Mouse (Mus musculus): ENCODE results near the gene Pkn2. TPM values are rescaled to one million over a fixed set of nuclear protein-coding genes. Genes with fewer than 3 reads are reported as not detected.
A peak's percentile ranks its signal among the peaks of the same experiment; 100 is the strongest.

Gene Pkn2
- polyA plus RNA-seq (2012; rRNA removed) = 7.6 and 21.8 TPM in 2 replicates

- no peaks in the 10 kb centered on the region for H3K27me3 ChIP-seq (ENCODE audit: control insufficient read depth, insufficient read depth, low read length)
- peak; percentile 55 for TF ChIP-seq POLR2A (IDR thresholded peaks at IDR 0.05; ENCODE audit: low read depth, low read length)
- no peak for TF ChIP-seq CTCF (IDR thresholded peaks at IDR 0.05; ENCODE audit: extremely low read depth, insufficient read depth, insufficient read length, insufficient replicate concordance)
These were observed at the start of gene Pkn2 for GRCm38 (mm10) chr3:142881872-142882623. Pkn2 (minus strand) TSS chr3:142882004.

GRCm38 (mm10) chr3:142929906-142930305, 48.1 kb upstream of the Pkn2 start:
- H3K27me3 ChIP-seq (ENCODE audit: control insufficient read depth, insufficient read depth, low read length) = no peaks in the 10 kb centered on the region
- no peaks in the 10 kb centered on the region for H3K36me3 ChIP-seq (ENCODE audit: control insufficient read depth, insufficient read depth, low read length)
- H3K27ac ChIP-seq (ENCODE audit: insufficient read depth, low read length) = no peak overlapping the region
- TF ChIP-seq POLR2A (IDR thresholded peaks at IDR 0.05; ENCODE audit: low read depth, low read length) = no peak
- TF ChIP-seq CTCF (IDR thresholded peaks at IDR 0.05; ENCODE audit: extremely low read depth, insufficient read depth, insufficient read length, insufficient replicate concordance) = no peak
- H3K4me3 ChIP-seq (ENCODE audit: extremely low read depth, insufficient read depth, insufficient read length) = no peak overlapping the region
- H3K4me1 ChIP-seq (ENCODE audit: control insufficient read depth, insufficient read depth, insufficient read length) = no peaks in the 10 kb centered on the region
- DNase-seq (ENCODE audit: low read depth in 1 of 2, low spot score in 2 of 2) = no peak
- WGBS = 86% methylated on average over 2 of the region's 2 CpGs

More at GRCm38 (mm10) chr3:142881872-142882623, at the start of gene Pkn2:
- peak within 1 kb of the TSS; percentile 86 for H3K27ac ChIP-seq (ENCODE audit: insufficient read depth, low read length)
- H3K4me1 ChIP-seq (ENCODE audit: control insufficient read depth, insufficient read depth, insufficient read length) = no peaks in the 10 kb centered on the region
- peak; percentile 96 to 98 for DNase-seq (ENCODE audit: low read depth in 1 of 2, low spot score in 2 of 2)
- no peaks in the 10 kb centered on the region for H3K36me3 ChIP-seq (ENCODE audit: control insufficient read depth, insufficient read depth, low read length)
- under 1% methylated on average over 83 of the region's 84 CpGs for WGBS
- H3K4me3 ChIP-seq (ENCODE audit: extremely low read depth, insufficient read depth, insufficient read length) = peak within 1 kb of the TSS; percentile 98

GRCm38 (mm10) chr3:142927311-142927710, 45.5 kb upstream of the Pkn2 start:
- Histone ChIP-seq H3K27ac (ENCODE audit: insufficient read depth, low read length) (no peak overlapping the region), H3K36me3 (ENCODE audit: control insufficient read depth, insufficient read depth, low read length) (no peaks in the 10 kb centered on the region), H3K4me1 (ENCODE audit: control insufficient read depth, insufficient read depth, insufficient read length) (no peaks in the 10 kb centered on the region), H3K27me3 (ENCODE audit: control insufficient read depth, insufficient read depth, low read length) (no peaks in the 10 kb centered on the region), H3K4me3 (ENCODE audit: extremely low read depth, insufficient read depth, insufficient read length) (no peak overlapping the region)
- no peak for DNase-seq (ENCODE audit: low read depth in 1 of 2, low spot score in 2 of 2)
- TF ChIP-seq POLR2A (IDR thresholded peaks at IDR 0.05; ENCODE audit: low read depth, low read length) = no peak
- TF ChIP-seq CTCF (IDR thresholded peaks at IDR 0.05; ENCODE audit: extremely low read depth, insufficient read depth, insufficient read length, insufficient replicate concordance) = no peak
- WGBS = 86% methylated on average over 3 of the region's 3 CpGs

GRCm38 (mm10) chr3:142924831-142925348, 43.1 kb upstream of the Pkn2 start:
- DNase-seq (ENCODE audit: low read depth in 1 of 2, low spot score in 2 of 2) = no peak
- H3K4me3 ChIP-seq (ENCODE audit: extremely low read depth, insufficient read depth, insufficient read length) = no peak overlapping the region
- no peak overlapping the region for H3K27ac ChIP-seq (ENCODE audit: insufficient read depth, low read length)
- TF ChIP-seq CTCF (IDR thresholded peaks at IDR 0.05; ENCODE audit: extremely low read depth, insufficient read depth, insufficient read length, insufficient replicate concordance) (no peak), POLR2A (IDR thresholded peaks at IDR 0.05; ENCODE audit: low read depth, low read length) (no peak)
- no peaks in the 10 kb centered on the region for H3K36me3 ChIP-seq (ENCODE audit: control insufficient read depth, insufficient read depth, low read length)
- WGBS = 75% methylated on average over 2 of the region's 2 CpGs
- H3K27me3 ChIP-seq (ENCODE audit: control insufficient read depth, insufficient read depth, low read length) = no peaks in the 10 kb centered on the region
- no peaks in the 10 kb centered on the region for H3K4me1 ChIP-seq (ENCODE audit: control insufficient read depth, insufficient read depth, insufficient read length)

- H3K36me3 ChIP-seq (ENCODE audit: control insufficient read depth, insufficient read depth, low read length) = no peaks in the 10 kb centered on the region
- no peak for DNase-seq (ENCODE audit: low read depth in 1 of 2, low spot score in 2 of 2)
- no peak for TF ChIP-seq POLR2A (IDR thresholded peaks at IDR 0.05; ENCODE audit: low read depth, low read length)
- TF ChIP-seq CTCF (IDR thresholded peaks at IDR 0.05; ENCODE audit: extremely low read depth, insufficient read depth, insufficient read length, insufficient replicate concordance) = no peak
- no peaks in the 10 kb centered on the region for H3K4me1 ChIP-seq (ENCODE audit: control insufficient read depth, insufficient read depth, insufficient read length)
- H3K27me3 ChIP-seq (ENCODE audit: control insufficient read depth, insufficient read depth, low read length) = no peaks in the 10 kb centered on the region
- 81% methylated on average over 3 of the region's 3 CpGs for WGBS
- H3K4me3 ChIP-seq (ENCODE audit: extremely low read depth, insufficient read depth, insufficient read length) = no peak overlapping the region
- no peak overlapping the region for H3K27ac ChIP-seq (ENCODE audit: insufficient read depth, low read length)
These were observed 37.3 kb upstream of the Pkn2 start for GRCm38 (mm10) chr3:142919070-142919469.

GRCm38 (mm10) chr3:142917760-142918439, 36.1 kb upstream of the Pkn2 start:
- Histone ChIP-seq H3K36me3 (ENCODE audit: control insufficient read depth, insufficient read depth, low read length) (no peaks in the 10 kb centered on the region), H3K27ac (ENCODE audit: insufficient read depth, low read length) (no peak overlapping the region), H3K4me1 (ENCODE audit: control insufficient read depth, insufficient read depth, insufficient read length) (no peaks in the 10 kb centered on the region), H3K27me3 (ENCODE audit: control insufficient read depth, insufficient read depth, low read length) (no peaks in the 10 kb centered on the region), H3K4me3 (ENCODE audit: extremely low read depth, insufficient read depth, insufficient read length) (no peak overlapping the region)
- no peak for DNase-seq (ENCODE audit: low read depth in 1 of 2, low spot score in 2 of 2)
- WGBS = 86% methylated on average over 4 of the region's 4 CpGs
- TF ChIP-seq POLR2A (IDR thresholded peaks at IDR 0.05; ENCODE audit: low read depth, low read length) (no peak), CTCF (IDR thresholded peaks at IDR 0.05; ENCODE audit: extremely low read depth, insufficient read depth, insufficient read length, insufficient replicate concordance) (no peak)

Measured in spleen, adult 2 months (tissue).